Mouse (Mus musculus): Measurements from ENCODE around the gene Gm10638. TPM values are rescaled to one million over a fixed set of nuclear protein-coding genes. Genes with fewer than 3 reads are reported as not detected.

Gm10638 gene
- total and polyA plus RNA-seq, 3 experiments: 0.23 to 0.52 TPM; not detected in 1

GRCm38 (mm10) chr8:86786498-86786897, 41.0 kb downstream of the Gm10638 start:
- no peak for DNase-seq (ENCODE audit: low read depth, low spot score)

GRCm38 (mm10) chr8:86787891-86788420, 42.5 kb downstream of the Gm10638 start:
- Histone ChIP-seq H3K9me3 (replicated peaks; ENCODE audit: insufficient read depth, low read length) (no peaks in the 10 kb centered on the region), H3K4me1 (ENCODE audit: control insufficient read depth in 1 of 2, insufficient read depth in 2 of 2, low read length in 2 of 2) (no peaks in the 10 kb centered on the region), H3K27me3 (ENCODE audit: control insufficient read depth in 1 of 2, insufficient read depth in 2 of 2, low read length in 2 of 2) (peaks cover 0 to 3% of the 10 kb centered on the region in 2 experiments; a peak in 1 of 4 replicates), H3K9ac (ENCODE audit: control insufficient read depth, low read depth, low read length, poor library complexity, severe bottlenecking) (no peak overlapping the region), H3K79me2 (ENCODE audit: control insufficient read depth, insufficient read depth, low read length, poor library complexity) (no peaks in the 10 kb centered on the region), H3K36me3 (ENCODE audit: control insufficient read depth in 1 of 2, insufficient read depth in 2 of 2, low read length in 2 of 2) (no peaks in the 10 kb centered on the region), H3K4me3 (ENCODE audit: control insufficient read depth in 1 of 2, insufficient read depth in 1 of 2, low read depth in 2 of 2, low read length in 2 of 2) (no peak overlapping the region), H3K27ac (ENCODE audit: control insufficient read depth, low read depth, low read length) (no peak overlapping the region)
- DNase-seq (ENCODE audit: low read depth, low spot score): no peak
- TF ChIP-seq MXI1 (IDR thresholded peaks at IDR 0.05; ENCODE audit: low read depth, low read length): no peak

More at GRCm38 (mm10) chr8:86786498-86786897, 41.0 kb downstream of the Gm10638 start:
- no peak overlapping the region for H3K4me3 ChIP-seq (ENCODE audit: control insufficient read depth in 1 of 2, insufficient read depth in 1 of 2, low read depth in 2 of 2, low read length in 2 of 2)
- no peak overlapping the region for H3K9ac ChIP-seq (ENCODE audit: control insufficient read depth, low read depth, low read length, poor library complexity, severe bottlenecking)
- no peaks in the 10 kb centered on the region for H3K79me2 ChIP-seq (ENCODE audit: control insufficient read depth, insufficient read depth, low read length, poor library complexity)
- no peaks in the 10 kb centered on the region for H3K36me3 ChIP-seq (ENCODE audit: control insufficient read depth in 1 of 2, insufficient read depth in 2 of 2, low read length in 2 of 2)
- H3K27ac ChIP-seq (ENCODE audit: control insufficient read depth, low read depth, low read length): no peak overlapping the region
- no peaks in the 10 kb centered on the region for H3K9me3 ChIP-seq (replicated peaks; ENCODE audit: insufficient read depth, low read length)
- no peaks in the 10 kb centered on the region for H3K4me1 ChIP-seq (ENCODE audit: control insufficient read depth in 1 of 2, insufficient read depth in 2 of 2, low read length in 2 of 2)
- TF ChIP-seq MAFK (IDR thresholded peaks at IDR 0.05; ENCODE audit: borderline replicate concordance, low read depth, low read length) (no peak), USF1 (IDR thresholded peaks at IDR 0.05; ENCODE audit: low read depth, low read length) (no peak), POLR2A (IDR thresholded peaks at IDR 0.05; ENCODE audit: control insufficient read depth in 1 of 2, insufficient read depth in 1 of 2, low read depth in 1 of 2, low read length in 2 of 2, poor library complexity in 1 of 2) (no peak), POLR2AphosphoS5 (IDR thresholded peaks at IDR 0.05; ENCODE audit: borderline replicate concordance, low read depth, low read length) (no peak), TCF12 (IDR thresholded peaks at IDR 0.05; ENCODE audit: low read depth, low read length) (no peak), E2F4 (IDR thresholded peaks at IDR 0.05; ENCODE audit: borderline replicate concordance, low read depth, low read length) (no peak), EP300 (IDR thresholded peaks at IDR 0.05; ENCODE audit: low read depth in 1 of 2, low read length in 2 of 2) (no peak), SMC3 (IDR thresholded peaks at IDR 0.05; ENCODE audit: low read depth, low read length) (no peak), TBP (IDR thresholded peaks at IDR 0.05; ENCODE audit: low read depth, low read length) (no peak), UBTF (IDR thresholded peaks at IDR 0.05; ENCODE audit: borderline replicate concordance, insufficient read depth, low read depth, low read length) (no peak), CHD2 (IDR thresholded peaks at IDR 0.05; ENCODE audit: low read length) (no peak), TAL1 (IDR thresholded peaks at IDR 0.05; ENCODE audit: low read length) (no peak), GATA1 (IDR thresholded peaks at IDR 0.05; ENCODE audit: low read depth, low read length) (no peak), MAX (IDR thresholded peaks at IDR 0.05; ENCODE audit: low read length) (no peak), MAZ (IDR thresholded peaks at IDR 0.05; ENCODE audit: low read depth, low read length) (no peak), ETS1 (IDR thresholded peaks at IDR 0.05; ENCODE audit: low read depth, low read length) (no peak), JUND (IDR thresholded peaks at IDR 0.05; ENCODE audit: low read depth, low read length) (no peak), MXI1 (IDR thresholded peaks at IDR 0.05; ENCODE audit: low read depth, low read length) (no peak), NRF1 (IDR thresholded peaks at IDR 0.05; ENCODE audit: insufficient read depth, low read depth, low read length, poor library complexity, severe bottlenecking) (no peak)
- peaks cover 0 to 3% of the 10 kb centered on the region in 2 experiments; a peak in 1 of 4 replicates for H3K27me3 ChIP-seq (ENCODE audit: control insufficient read depth in 1 of 2, insufficient read depth in 2 of 2, low read length in 2 of 2)
